Mouse (Mus musculus) liver, embryonic 11.5 days (tissue): ENCODE data around the gene Rad23b. TPM values are rescaled to one million over a fixed set of nuclear protein-coding genes. Genes with fewer than 3 reads are reported as not detected.

ENCODE experiments used
- ATAC-seq: fragments of 200-750 bp; cut with Nextera tagmentation; replicated peaks from 2 replicates; pipeline ENCODE4 v1.8.0; 2017; ENCODE audit warnings: moderate number of reproducible peaks, mild to moderate bottlenecking, moderate TSS enrichment, moderate library complexity; ENCODE audit not compliant: low FRiP score
- DNase-seq: peaks from one replicate; pipeline ENCODE4 v3.0.0-alpha.2; 2017; ENCODE audit warnings: low spot score
- H3K27ac ChIP-seq: fragments of 300-500 bp; sonication (generic); 2 replicates; pipeline ENCODE4 v1.5.1; 2014; ENCODE audit warnings: mild to moderate bottlenecking, low read depth, low read length, control low read depth
- H3K27me3 ChIP-seq: fragments of 300-500 bp; sonication (generic); replicated peaks from 2 replicates; pipeline ENCODE4 v1.6.1; 2014; ENCODE audit warnings: low read length, mixed read lengths; ENCODE audit not compliant: control insufficient read depth, insufficient read depth
- H3K36me3 ChIP-seq: fragments of 300-500 bp; sonication (generic); 2 replicates; pipeline ENCODE4 v1.6.1; 2014; ENCODE audit warnings: mild to moderate bottlenecking, low read length, moderate library complexity, mixed read lengths; ENCODE audit not compliant: control insufficient read depth, insufficient read depth
- H3K4me1 ChIP-seq: fragments of 300-500 bp; sonication (generic); replicated peaks from 2 replicates; pipeline ENCODE4 v1.6.1; 2014; ENCODE audit warnings: low read length, mixed read lengths; ENCODE audit not compliant: control insufficient read depth, insufficient read depth
- H3K4me2 ChIP-seq: fragments of 300-500 bp; sonication (generic); 2 replicates; pipeline ENCODE4 v1.6.1; 2014; ENCODE audit warnings: mild to moderate bottlenecking, control low read depth, moderate library complexity
- H3K4me3 ChIP-seq: fragments of 300-500 bp; sonication (generic); 2 replicates; pipeline ENCODE4 v1.5.1; 2014; ENCODE audit warnings: low read depth, low read length, control low read depth
- H3K9ac ChIP-seq: fragments of 300-500 bp; sonication (generic); 2 replicates; pipeline ENCODE4 v1.6.1; 2014; ENCODE audit warnings: low read depth, low read length, control low read depth
- H3K9me3 ChIP-seq: fragments of 300-500 bp; sonication (generic); 2 replicates; pipeline ENCODE4 v1.6.1; 2016; ENCODE audit warnings: low read length, inconsistent platforms, mixed read lengths; ENCODE audit not compliant: control insufficient read depth
- WGBS: fragments of 180-500 bp; shearing (Covaris S2); extraction: QIAGEN DNeasy Blood & Tissue Kit; methylation state at CpG from one replicate; pipeline ENCODE4 v1.1.7; 2014; 5-methylcytosine and 5-hydroxymethylcytosine counted together
- polyA plus RNA-seq: library from polyadenylated mRNA; unstranded; fragments of >200 nt; fragmentation: Nextera tagmentation; extraction: Ambion mirVana; gene quantifications from 2 replicates; pipeline ENCODE4 v1.2.1, GENCODE M21; 2014

Gene Rad23b
- polyA plus RNA-seq, 1 experiment from 2014 or later: 67.9 TPM

DNA sequence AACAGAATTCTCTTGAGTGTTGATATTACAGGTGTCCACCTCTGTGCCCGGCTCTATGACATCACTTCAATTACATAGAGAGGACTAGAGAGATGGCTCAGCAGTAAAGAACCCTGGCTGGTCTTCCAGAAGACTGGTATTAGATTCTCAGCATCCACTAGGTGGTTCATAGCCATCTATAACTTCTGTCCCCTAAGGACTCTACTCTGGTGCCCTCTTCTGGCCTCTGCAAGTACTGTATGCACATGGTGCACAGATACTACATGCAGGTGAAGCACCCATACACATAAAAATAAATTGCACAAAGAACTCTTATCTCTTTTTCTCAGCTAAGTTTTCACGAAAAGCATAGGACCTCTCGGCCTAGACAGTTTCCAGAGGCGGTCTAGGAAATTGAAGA lies 14.5 kb downstream of the Rad23b start:
- H3K9ac ChIP-seq: no peak overlapping the region
- no peaks in the 10 kb centered on the region for H3K9me3 ChIP-seq
- H3K4me1 ChIP-seq: 0 out of 2 replicates have a peak, but pooled peaks cover 3% of the 10 kb centered on the region
- WGBS: 85% methylated on average over 4 of the region's 4 CpGs
- no peaks in the 10 kb centered on the region for H3K27me3 ChIP-seq
- H3K4me3 ChIP-seq: no peak overlapping the region
- no peak overlapping the region for H3K4me2 ChIP-seq
- ATAC-seq (peak; percentile 64), DNase-seq (no peak)
- no peak overlapping the region for H3K27ac ChIP-seq
- H3K36me3 ChIP-seq: peaks cover 6% of the 10 kb centered on the region; the same call in 1 of the 2 replicates

DNA sequence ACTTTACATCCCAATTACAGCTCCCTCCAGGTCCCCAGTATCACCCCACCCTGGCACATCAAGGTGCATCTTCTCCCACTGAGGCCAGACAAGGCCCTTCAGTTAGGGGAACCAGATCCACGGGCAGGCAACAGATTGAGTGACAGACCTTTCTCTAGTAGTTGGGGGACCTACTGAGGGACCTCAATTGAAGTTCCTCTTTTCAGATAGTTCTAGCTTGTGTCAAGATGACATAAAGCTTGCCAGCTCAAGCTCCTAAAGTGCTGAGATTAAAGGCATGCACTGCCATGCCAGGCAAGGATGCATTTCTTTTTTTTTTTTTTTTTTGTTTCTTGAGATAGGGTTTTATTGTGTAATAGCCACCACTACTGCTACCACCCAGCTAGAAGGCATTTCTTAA lies 16.2 kb downstream of the Rad23b start:
- H3K27me3 ChIP-seq: no peaks in the 10 kb centered on the region
- no peak overlapping the region for H3K27ac ChIP-seq
- no peak overlapping the region for H3K9ac ChIP-seq
- no peak overlapping the region for H3K4me2 ChIP-seq
- 0 out of 2 replicates have a peak, but pooled peaks cover 3% of the 10 kb centered on the region for H3K4me1 ChIP-seq
- WGBS: 45% methylated on average over 1 of the region's 1 CpGs
- ATAC-seq: no peak
- H3K9me3 ChIP-seq: no peaks in the 10 kb centered on the region
- peaks cover 6% of the 10 kb centered on the region for H3K36me3 ChIP-seq
- no peak overlapping the region for H3K4me3 ChIP-seq
- DNase-seq: no peak

DNA sequence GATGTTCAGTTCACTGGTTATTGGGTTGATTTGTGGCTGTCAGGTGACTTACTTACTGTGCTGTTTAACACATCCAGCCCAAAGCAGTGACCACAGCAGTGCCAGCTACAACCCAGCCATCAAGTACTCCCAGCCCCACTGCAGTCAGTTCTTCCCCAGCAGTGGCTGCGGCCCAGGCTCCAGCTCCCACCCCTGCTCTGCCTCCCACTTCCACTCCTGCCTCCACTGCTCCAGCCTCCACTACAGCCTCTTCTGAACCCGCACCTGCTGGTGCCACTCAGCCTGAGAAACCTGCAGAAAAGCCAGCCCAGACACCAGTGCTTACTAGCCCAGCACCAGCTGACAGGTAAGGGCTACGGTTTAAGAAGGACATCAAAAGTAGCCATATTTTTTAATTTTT lies 20.3 kb downstream of the Rad23b start:
- peaks cover 20% of the 10 kb centered on the region for H3K36me3 ChIP-seq
- 94% methylated on average over 3 of the region's 3 CpGs for WGBS
- H3K4me2 ChIP-seq: no peak overlapping the region
- H3K4me3 ChIP-seq: no peak overlapping the region
- H3K27me3 ChIP-seq: no peaks in the 10 kb centered on the region
- H3K9me3 ChIP-seq: no peaks in the 10 kb centered on the region
- H3K9ac ChIP-seq: no peak overlapping the region
- ATAC-seq (no peak), DNase-seq (no peak)
- no peak overlapping the region for H3K27ac ChIP-seq
- H3K4me1 ChIP-seq: no peaks in the 10 kb centered on the region

DNA sequence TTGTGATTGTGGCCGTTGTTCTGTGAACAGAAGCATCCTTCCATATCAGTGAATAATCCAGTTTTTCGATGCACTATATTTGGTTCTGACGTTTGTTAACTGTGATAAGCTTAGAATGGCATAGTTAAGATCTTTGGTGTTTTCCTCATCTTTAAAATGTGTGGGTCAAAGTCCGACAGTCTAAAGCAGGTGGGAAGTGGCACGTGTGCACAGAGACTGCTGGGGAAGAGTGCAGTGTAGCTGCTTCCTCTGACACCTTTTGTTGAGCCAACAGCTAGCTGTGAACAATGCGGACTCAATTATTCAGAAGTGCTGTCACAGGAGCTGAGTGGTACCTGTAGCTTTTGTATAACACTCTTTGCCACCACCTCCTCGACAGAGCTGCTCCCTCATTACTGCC lies 21.5 kb downstream of the Rad23b start:
- no peaks in the 10 kb centered on the region for H3K27me3 ChIP-seq
- 78% methylated on average over 7 of the region's 7 CpGs for WGBS
- H3K9me3 ChIP-seq: no peaks in the 10 kb centered on the region
- no peaks in the 10 kb centered on the region for H3K4me1 ChIP-seq
- H3K9ac ChIP-seq: no peak overlapping the region
- no peak for DNase-seq
- 0 out of 2 replicates have a peak, but pooled peaks have one; percentile 23 for ATAC-seq
- no peak overlapping the region for H3K4me3 ChIP-seq
- H3K36me3 ChIP-seq: peaks cover 20% of the 10 kb centered on the region
- no peak overlapping the region for H3K27ac ChIP-seq
- no peak overlapping the region for H3K4me2 ChIP-seq

DNA sequence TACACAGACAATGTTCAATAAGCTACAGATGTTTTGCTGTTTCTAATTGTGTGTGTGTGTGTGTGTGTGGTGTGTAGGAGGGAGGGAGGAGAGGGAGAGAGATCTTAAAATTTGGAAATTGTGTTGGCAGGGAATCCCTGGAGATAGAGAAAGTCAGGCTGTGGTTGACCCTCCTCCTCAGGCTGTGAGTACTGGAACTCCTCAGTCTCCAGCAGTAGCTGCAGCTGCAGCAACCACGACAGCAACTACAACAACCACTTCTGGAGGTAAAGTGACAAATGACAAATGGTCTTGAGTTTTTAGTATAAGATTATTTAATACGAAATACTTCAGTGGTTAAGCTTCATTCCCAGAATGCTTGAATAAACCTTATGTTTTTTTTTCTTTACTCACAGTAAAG lies 32.5 kb downstream of the Rad23b start:
- Histone ChIP-seq H3K27me3 (no peaks in the 10 kb centered on the region), H3K4me2 (no peak overlapping the region), H3K4me3 (no peak overlapping the region), H3K9me3 (no peaks in the 10 kb centered on the region), H3K27ac (no peak overlapping the region), H3K4me1 (no peaks in the 10 kb centered on the region), H3K9ac (no peak overlapping the region), H3K36me3 (peaks cover 47% of the 10 kb centered on the region)
- 88% methylated on average over 2 of the region's 2 CpGs for WGBS
- ATAC-seq (no peak), DNase-seq (no peak)

DNA sequence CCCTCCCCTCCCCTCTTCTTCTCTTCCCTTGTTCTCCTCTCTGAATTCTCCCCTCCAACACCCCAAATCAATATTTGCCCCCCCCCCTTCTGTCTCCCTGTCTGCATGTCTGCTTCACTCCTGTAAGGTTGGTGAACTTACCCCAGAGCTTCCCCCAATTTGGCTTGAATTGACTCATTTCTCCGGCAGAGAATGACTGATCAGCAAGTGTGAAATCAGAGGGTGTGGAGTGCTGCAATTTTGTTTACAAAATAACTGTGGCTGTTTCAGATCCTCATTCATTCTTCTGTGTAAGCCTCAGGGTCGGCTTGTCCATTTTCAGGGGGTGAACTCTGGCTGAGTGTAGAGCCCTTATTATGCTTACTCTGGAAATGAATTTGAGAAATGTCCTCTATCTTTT lies 36.9 kb downstream of the Rad23b start:
- H3K4me2 ChIP-seq: no peak overlapping the region
- 79% methylated on average over 2 of the region's 2 CpGs for WGBS

DNA sequence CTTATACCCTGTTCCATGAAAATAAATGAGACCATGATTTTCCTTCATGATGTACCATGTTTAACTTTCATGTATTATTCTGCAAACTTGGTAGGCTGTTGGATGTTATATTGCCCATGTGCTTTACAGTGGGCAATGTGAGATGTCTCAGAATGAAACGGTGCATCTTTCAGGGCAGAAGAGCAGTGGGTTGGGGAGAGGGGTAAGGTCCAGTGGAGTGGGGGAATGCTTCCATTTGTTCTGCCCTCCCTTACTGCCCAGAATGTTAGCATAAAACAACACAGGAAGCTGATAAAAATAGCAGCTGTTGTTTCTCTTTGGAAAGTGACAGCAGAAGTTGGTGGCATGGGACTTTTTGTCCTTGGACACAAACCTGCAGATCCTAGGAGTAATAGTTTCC lies 41.6 kb downstream of the Rad23b start:
- Histone ChIP-seq H3K27ac (no peak overlapping the region), H3K4me3 (no peak overlapping the region), H3K4me2 (no peak overlapping the region), H3K4me1 (no peaks in the 10 kb centered on the region), H3K36me3 (peaks cover 6% of the 10 kb centered on the region; the same call in 1 of the 2 replicates), H3K27me3 (no peaks in the 10 kb centered on the region), H3K9ac (no peak overlapping the region), H3K9me3 (no peaks in the 10 kb centered on the region)
- 78% methylated on average over 1 of the region's 1 CpGs for WGBS
- no peak for ATAC-seq
- no peak for DNase-seq

More for the DNA sequence above, 36.9 kb downstream of the Rad23b start:
- Histone ChIP-seq H3K27me3 (no peaks in the 10 kb centered on the region), H3K27ac (no peak overlapping the region), H3K36me3 (peaks cover 33% of the 10 kb centered on the region; the same call in 1 of the 2 replicates), H3K4me3 (no peak overlapping the region), H3K9ac (no peak overlapping the region), H3K4me1 (no peaks in the 10 kb centered on the region), H3K9me3 (no peaks in the 10 kb centered on the region)
- DNase-seq (no peak), ATAC-seq (no peak)

DNA sequence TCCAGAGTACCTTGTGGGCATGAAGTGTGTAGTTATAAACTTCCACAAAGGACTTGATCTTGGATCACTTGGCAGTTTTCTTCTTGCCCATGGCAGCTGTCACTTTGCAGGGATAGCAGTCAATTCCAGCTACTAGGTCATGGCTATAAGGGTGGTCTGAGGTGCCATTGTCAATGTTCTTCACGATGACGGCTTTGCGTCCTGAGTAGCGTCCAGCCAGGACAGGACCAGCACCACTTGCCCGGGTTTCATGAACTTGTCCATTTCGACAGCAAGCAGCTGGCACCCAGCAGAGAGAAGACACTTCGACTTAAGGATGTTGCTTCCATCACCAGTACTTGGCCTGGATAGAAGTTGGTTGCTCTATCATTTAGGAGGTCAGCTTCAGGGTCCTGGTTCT lies 42.6 kb downstream of the Rad23b start:
- ATAC-seq (no peak), DNase-seq (no peak)
- Histone ChIP-seq H3K36me3 (peaks cover 2% of the 10 kb centered on the region; the same call in 1 of the 2 replicates), H3K9me3 (no peaks in the 10 kb centered on the region), H3K4me3 (no peak overlapping the region), H3K4me1 (no peaks in the 10 kb centered on the region), H3K27ac (no peak overlapping the region), H3K9ac (no peak overlapping the region), H3K4me2 (no peak overlapping the region), H3K27me3 (no peaks in the 10 kb centered on the region)
- 91% methylated on average over 7 of the region's 7 CpGs for WGBS

DNA sequence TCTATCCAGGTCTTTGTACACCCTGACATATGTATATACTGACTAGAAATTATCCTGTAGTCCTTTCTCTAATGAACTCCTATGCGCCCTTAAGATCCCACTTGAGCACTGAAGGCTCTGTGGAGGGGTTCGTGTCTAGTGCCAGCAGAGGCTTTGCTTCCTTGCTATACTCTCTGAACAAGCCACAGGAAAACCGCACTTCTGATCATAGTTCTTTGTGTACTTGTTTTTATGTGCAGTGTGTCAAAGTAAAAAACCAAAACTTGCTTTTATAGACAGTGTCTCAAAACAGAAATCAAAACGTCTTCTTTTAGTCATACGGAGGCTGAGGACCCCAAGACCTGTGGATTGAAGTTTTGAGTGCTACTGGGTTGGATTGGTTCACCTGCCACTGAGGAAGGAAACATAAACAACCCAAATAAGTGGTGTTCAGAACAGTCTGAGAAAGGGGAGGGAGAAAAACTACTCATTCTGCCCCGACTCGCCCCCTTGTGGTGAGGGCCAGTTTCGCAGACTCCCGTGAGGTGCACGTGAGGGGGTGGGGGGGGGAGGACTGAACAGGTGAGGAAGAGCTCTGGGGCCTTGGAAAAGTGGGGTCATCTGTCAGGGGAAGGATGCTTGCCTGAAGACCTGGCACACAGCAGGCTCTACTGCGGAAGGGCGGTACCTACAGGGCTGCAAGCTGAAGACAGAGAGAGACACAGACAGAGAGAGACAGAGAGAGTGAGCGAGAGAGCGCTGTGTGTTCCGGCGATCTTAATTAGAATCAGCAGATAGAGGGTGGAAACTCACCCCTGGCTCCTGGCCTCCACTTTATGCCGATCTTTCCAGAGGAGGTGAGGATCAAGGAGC lies 48.3 kb downstream of the Rad23b start:
- H3K36me3 ChIP-seq: no peaks in the 10 kb centered on the region
- H3K27ac ChIP-seq: no peak overlapping the region
- WGBS: 36% methylated on average over 17 of the region's 17 CpGs
- no peak for DNase-seq
- no peaks in the 10 kb centered on the region for H3K4me1 ChIP-seq
- no peak overlapping the region for H3K9ac ChIP-seq
- no peaks in the 10 kb centered on the region for H3K27me3 ChIP-seq
- H3K9me3 ChIP-seq: no peaks in the 10 kb centered on the region; the same call in 1 of the 2 replicates
- ATAC-seq: peak; percentile 51
- no peak overlapping the region for H3K4me3 ChIP-seq
- no peak overlapping the region for H3K4me2 ChIP-seq
